Mouse (Mus musculus): Measurements from ENCODE around the gene Lama1. TPM values are rescaled to one million over a fixed set of nuclear protein-coding genes. Genes with fewer than 3 reads are reported as not detected.
A peak's percentile ranks its signal among the peaks of the same experiment; 100 is the strongest.
"Not testable (repeated sequence)": the region's sequence is repeated elsewhere in the genome, so short reads cannot be mapped to it uniquely, and the experiment has no call there.

Lama1 gene
- polyA plus RNA-seq, 1 experiment: not detected

DNA sequence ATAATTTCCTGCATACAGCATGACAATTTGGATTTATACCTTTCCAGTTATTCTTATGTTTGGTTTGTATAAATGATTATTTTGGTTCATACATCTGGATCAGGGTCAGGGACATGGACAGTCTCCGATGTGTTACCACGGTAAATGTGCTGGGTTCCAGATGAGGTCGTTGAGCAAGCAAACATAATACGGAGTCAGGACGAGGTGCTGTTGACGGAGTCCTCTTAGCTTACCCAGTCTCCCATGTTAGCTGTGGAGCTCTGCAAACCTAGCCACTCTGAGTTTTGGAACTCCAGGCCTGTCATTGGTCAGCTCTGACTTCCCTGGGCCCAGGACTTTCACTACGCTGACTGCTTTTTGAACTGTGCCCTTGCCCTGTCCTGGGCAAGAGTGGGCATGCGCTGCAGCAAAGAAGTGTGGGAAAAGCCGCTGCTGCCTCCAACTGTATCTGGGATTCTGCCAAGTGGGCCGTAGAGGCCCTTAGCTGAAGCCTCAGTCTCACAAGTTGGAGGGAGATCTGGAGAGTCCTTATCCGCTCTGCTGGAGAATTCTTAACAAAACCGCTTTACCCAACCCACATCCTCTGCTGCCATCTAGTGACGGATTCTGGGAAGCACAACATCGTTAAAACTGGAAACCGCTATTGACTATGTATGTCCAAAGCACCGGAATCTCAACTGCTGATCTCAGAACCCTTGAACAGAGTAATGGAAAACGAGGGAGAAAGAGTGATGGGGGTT, 140.5 kb downstream of the Lama1 start:
- no peaks in the 10 kb centered on the region for H3K27me3 ChIP-seq (ENCODE audit: control insufficient read depth, insufficient read depth, insufficient read length)
- TF ChIP-seq CTCF (IDR thresholded peaks at IDR 0.05; ENCODE audit: control insufficient read depth, insufficient read depth, insufficient read length) (no peak), MYOD1 (IDR thresholded peaks at IDR 0.05; ENCODE audit: control insufficient read depth, insufficient read length, low read depth) (no peak), CEBPB (IDR thresholded peaks at IDR 0.05; ENCODE audit: low read depth) (no peak), MYOG (IDR thresholded peaks at IDR 0.05; ENCODE audit: control insufficient read depth, extremely low read depth, insufficient read length) (no peak), USF1 (IDR thresholded peaks at IDR 0.05; ENCODE audit: low read depth) (no peak), FOSL1 (IDR thresholded peaks at IDR 0.05; ENCODE audit: insufficient read depth, low read length, poor library complexity, severe bottlenecking) (no peak), MAX (IDR thresholded peaks at IDR 0.05) (peak; percentile 15)
- no peak overlapping the region for H3K4me3 ChIP-seq (ENCODE audit: insufficient read depth, poor library complexity, severe bottlenecking)
- H3K79me2 ChIP-seq (ENCODE audit: control insufficient read depth, insufficient read depth): no peaks in the 10 kb centered on the region
- H3K79me3 ChIP-seq (ENCODE audit: low read depth): no peaks in the 10 kb centered on the region
- H3K36me3 ChIP-seq (ENCODE audit: control insufficient read depth, insufficient read depth): no peaks in the 10 kb centered on the region
- no peak overlapping the region for H3ac ChIP-seq (ENCODE audit: control insufficient read depth, insufficient read length, low read depth)

DNA sequence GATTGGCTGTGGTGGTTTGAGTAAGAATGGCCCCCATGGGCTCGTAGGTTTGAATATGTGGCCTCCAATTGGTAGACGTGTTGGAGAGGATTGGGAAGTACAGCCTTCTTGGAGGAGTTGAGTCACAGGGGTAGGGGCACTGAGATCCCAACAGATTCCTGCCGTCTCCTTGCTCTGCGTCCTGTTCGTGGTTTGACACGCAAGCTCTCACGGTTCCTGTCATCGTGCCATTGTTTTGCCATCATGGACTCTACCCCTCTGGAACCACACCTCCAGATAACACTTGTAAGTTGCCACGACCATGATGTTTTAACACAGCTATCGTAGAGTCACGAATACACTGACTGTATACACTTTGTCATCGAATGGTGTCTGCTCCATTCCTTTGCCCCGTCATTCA, 141.9 kb downstream of the Lama1 start:
- H3K36me3 ChIP-seq (ENCODE audit: control insufficient read depth, insufficient read depth): no peaks in the 10 kb centered on the region
- H3K79me2 ChIP-seq (ENCODE audit: control insufficient read depth, insufficient read depth): no peaks in the 10 kb centered on the region
- H3ac ChIP-seq (ENCODE audit: control insufficient read depth, insufficient read length, low read depth): no peak overlapping the region
- TF ChIP-seq USF1 (IDR thresholded peaks at IDR 0.05; ENCODE audit: low read depth): no peak
- TF ChIP-seq MYOD1 (IDR thresholded peaks at IDR 0.05; ENCODE audit: control insufficient read depth, insufficient read length, low read depth): no peak
- no peak for TF ChIP-seq MAX (IDR thresholded peaks at IDR 0.05)
- no peak for TF ChIP-seq FOSL1 (IDR thresholded peaks at IDR 0.05; ENCODE audit: insufficient read depth, low read length, poor library complexity, severe bottlenecking)
- TF ChIP-seq CEBPB (IDR thresholded peaks at IDR 0.05; ENCODE audit: low read depth): no peak
- no peak for TF ChIP-seq CTCF (IDR thresholded peaks at IDR 0.05; ENCODE audit: control insufficient read depth, insufficient read depth, insufficient read length)
- no peaks in the 10 kb centered on the region for H3K79me3 ChIP-seq (ENCODE audit: low read depth)
- H3K27me3 ChIP-seq (ENCODE audit: control insufficient read depth, insufficient read depth, insufficient read length): no peaks in the 10 kb centered on the region
- no peak overlapping the region for H3K4me3 ChIP-seq (ENCODE audit: insufficient read depth, poor library complexity, severe bottlenecking)

DNA sequence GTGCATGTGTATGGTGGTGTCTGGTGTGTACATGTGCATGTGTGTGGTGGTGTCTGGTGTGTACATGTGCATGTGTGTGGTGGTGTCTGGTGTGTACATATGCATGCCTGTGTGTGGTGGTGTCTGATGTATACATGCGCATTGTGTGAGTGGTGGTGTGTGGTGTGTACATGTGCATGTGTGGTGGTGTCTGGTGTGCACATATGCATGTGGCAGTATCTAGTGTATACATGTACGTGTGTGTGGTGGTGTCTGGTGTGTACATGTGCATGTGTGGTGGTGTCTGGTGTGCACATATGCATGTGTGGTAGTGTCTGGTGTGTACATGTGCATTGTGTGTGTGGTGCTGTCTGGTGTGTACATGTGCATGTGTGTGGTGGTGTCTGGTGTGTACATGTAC, 144.4 kb downstream of the Lama1 start:
- not testable (repeated sequence) for H3K79me3 ChIP-seq (ENCODE audit: low read depth); H3K79me2 ChIP-seq (ENCODE audit: control insufficient read depth, insufficient read depth); H3K27me3 ChIP-seq (ENCODE audit: control insufficient read depth, insufficient read depth, insufficient read length); H3K4me3 ChIP-seq (ENCODE audit: insufficient read depth, poor library complexity, severe bottlenecking); H3K36me3 ChIP-seq (ENCODE audit: control insufficient read depth, insufficient read depth); H3ac ChIP-seq (ENCODE audit: control insufficient read depth, insufficient read length, low read depth)

DNA sequence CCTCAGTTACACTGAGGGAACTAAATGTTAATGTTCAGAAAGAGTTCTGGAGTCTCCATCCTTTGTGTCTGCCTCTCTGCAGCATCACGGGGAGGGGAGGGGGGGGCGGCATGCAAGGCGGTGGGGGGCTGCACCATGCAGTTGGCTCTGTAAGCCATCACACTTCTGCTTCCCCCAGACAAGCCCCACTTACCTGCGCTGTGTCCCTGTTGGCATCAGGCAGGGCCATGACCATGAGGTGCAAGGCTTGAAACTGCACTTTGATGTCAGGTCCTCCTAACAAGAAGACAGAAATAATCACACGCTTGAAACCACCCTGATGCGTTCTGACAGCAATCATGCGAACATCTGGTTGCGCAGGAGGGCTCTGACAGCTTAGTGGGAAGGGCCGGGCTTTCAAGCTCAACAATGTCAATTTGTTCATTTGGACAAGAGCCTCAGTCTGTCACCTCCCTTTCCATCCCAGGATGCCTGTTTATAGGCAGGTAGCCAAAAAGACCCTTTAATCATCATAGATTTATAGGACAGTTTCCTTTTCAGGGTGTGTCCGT, 164.1 kb downstream of the Lama1 start:
- H3K4me3 ChIP-seq (ENCODE audit: insufficient read depth, poor library complexity, severe bottlenecking): no peak overlapping the region
- H3K36me3 ChIP-seq (ENCODE audit: control insufficient read depth, insufficient read depth): peaks cover 21% of the 10 kb centered on the region
- no peaks in the 10 kb centered on the region for H3K27me3 ChIP-seq (ENCODE audit: control insufficient read depth, insufficient read depth, insufficient read length)
- H3ac ChIP-seq (ENCODE audit: control insufficient read depth, insufficient read length, low read depth): no peak overlapping the region
- no peaks in the 10 kb centered on the region for H3K79me2 ChIP-seq (ENCODE audit: control insufficient read depth, insufficient read depth)
- TF ChIP-seq MAX (IDR thresholded peaks at IDR 0.05) (no peak), CTCF (IDR thresholded peaks at IDR 0.05; ENCODE audit: control insufficient read depth, insufficient read depth, insufficient read length) (no peak), FOSL1 (IDR thresholded peaks at IDR 0.05; ENCODE audit: insufficient read depth, low read length, poor library complexity, severe bottlenecking) (no peak), CEBPB (IDR thresholded peaks at IDR 0.05; ENCODE audit: low read depth) (no peak), MYOD1 (IDR thresholded peaks at IDR 0.05; ENCODE audit: control insufficient read depth, insufficient read length, low read depth) (no peak), MYOG (IDR thresholded peaks at IDR 0.05; ENCODE audit: control insufficient read depth, extremely low read depth, insufficient read length) (no peak), USF1 (IDR thresholded peaks at IDR 0.05; ENCODE audit: low read depth) (no peak)
- no peaks in the 10 kb centered on the region for H3K79me3 ChIP-seq (ENCODE audit: low read depth)

GRCm38 (mm10) chr17:67861744-67862535, 164.9 kb downstream of the Lama1 start:
- Histone ChIP-seq H3K4me3 (ENCODE audit: insufficient read depth, poor library complexity, severe bottlenecking) (no peak overlapping the region), H3K79me3 (ENCODE audit: low read depth) (no peaks in the 10 kb centered on the region), H3ac (ENCODE audit: control insufficient read depth, insufficient read length, low read depth) (no peak overlapping the region), H3K36me3 (ENCODE audit: control insufficient read depth, insufficient read depth) (peaks cover 24% of the 10 kb centered on the region), H3K27me3 (ENCODE audit: control insufficient read depth, insufficient read depth, insufficient read length) (no peaks in the 10 kb centered on the region), H3K79me2 (ENCODE audit: control insufficient read depth, insufficient read depth) (no peaks in the 10 kb centered on the region)
- no peak for TF ChIP-seq MYOG (IDR thresholded peaks at IDR 0.05; ENCODE audit: control insufficient read depth, extremely low read depth, insufficient read length)
- TF ChIP-seq MAX (IDR thresholded peaks at IDR 0.05): no peak
- TF ChIP-seq CTCF (IDR thresholded peaks at IDR 0.05; ENCODE audit: control insufficient read depth, insufficient read depth, insufficient read length): peak; percentile 88
- no peak for TF ChIP-seq USF1 (IDR thresholded peaks at IDR 0.05; ENCODE audit: low read depth)

DNA sequence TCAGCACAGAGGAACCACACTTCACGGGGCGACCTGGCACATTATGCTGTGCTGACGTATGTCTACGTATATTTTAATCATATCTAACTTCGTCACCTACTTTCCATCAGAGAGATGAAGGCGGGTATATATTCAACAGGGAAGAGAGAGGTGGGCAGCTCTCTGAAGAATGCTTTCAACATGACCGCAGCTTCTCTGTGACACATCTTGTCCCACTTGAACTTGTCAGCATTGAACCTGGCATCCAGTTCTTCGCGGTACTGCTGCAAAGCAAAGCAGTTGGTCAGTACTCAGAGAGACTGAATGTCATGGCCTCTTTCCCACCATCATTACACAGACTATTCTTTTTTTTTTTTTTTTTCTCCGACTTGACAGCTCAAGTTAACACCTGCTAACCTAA, 167.3 kb downstream of the Lama1 start:
- Histone ChIP-seq H3K36me3 (ENCODE audit: control insufficient read depth, insufficient read depth) (peaks cover 26% of the 10 kb centered on the region), H3K79me3 (ENCODE audit: low read depth) (no peaks in the 10 kb centered on the region), H3K4me3 (ENCODE audit: insufficient read depth, poor library complexity, severe bottlenecking) (no peak overlapping the region), H3K79me2 (ENCODE audit: control insufficient read depth, insufficient read depth) (no peaks in the 10 kb centered on the region), H3K27me3 (ENCODE audit: control insufficient read depth, insufficient read depth, insufficient read length) (no peaks in the 10 kb centered on the region), H3ac (ENCODE audit: control insufficient read depth, insufficient read length, low read depth) (no peak overlapping the region)
- no peak for TF ChIP-seq MYOG (IDR thresholded peaks at IDR 0.05; ENCODE audit: control insufficient read depth, extremely low read depth, insufficient read length)
- TF ChIP-seq FOSL1 (IDR thresholded peaks at IDR 0.05; ENCODE audit: insufficient read depth, low read length, poor library complexity, severe bottlenecking): no peak
- no peak for TF ChIP-seq MAX (IDR thresholded peaks at IDR 0.05)
- no peak for TF ChIP-seq CTCF (IDR thresholded peaks at IDR 0.05; ENCODE audit: control insufficient read depth, insufficient read depth, insufficient read length)

All from C2C12 (cell line).